Mouse (Mus musculus) midbrain, postnatal 0 days (tissue): ENCODE results near the gene Il21. TPM values are rescaled to one million over a fixed set of nuclear protein-coding genes. Genes with fewer than 3 reads are reported as not detected.

Experiments used
- ATAC-seq: fragments of 200-750 bp; cut with Nextera tagmentation; 2 replicates; pipeline ENCODE4 v1.8.0; 2017; ENCODE audit warnings: moderate number of reproducible peaks, mild to moderate bottlenecking, moderate TSS enrichment, moderate library complexity; ENCODE audit not compliant: low FRiP score
- DNase-seq: peaks from one replicate; pipeline ENCODE4 v3.0.0-alpha.2; 2015; ENCODE audit warnings: low spot score
- H3K27ac ChIP-seq: fragments of 300-500 bp; sonication (generic); 2 replicates; pipeline ENCODE4 v1.5.1; 2014; ENCODE audit warnings: low read depth, mild to moderate bottlenecking, low read length, mixed read lengths
- H3K27me3 ChIP-seq: fragments of 300-500 bp; sonication (generic); 2 replicates; pipeline ENCODE4 v1.6.1; 2014; ENCODE audit warnings: low read length, control low read depth, mixed read lengths; ENCODE audit not compliant: insufficient read depth
- H3K36me3 ChIP-seq: fragments of 300-500 bp; sonication (generic); 2 replicates; pipeline ENCODE4 v1.6.1; 2014; ENCODE audit warnings: low read length, control low read depth, mixed read lengths; ENCODE audit not compliant: insufficient read depth
- H3K4me1 ChIP-seq: fragments of 300-500 bp; sonication (generic); 2 replicates; pipeline ENCODE4 v1.6.1; 2014; ENCODE audit warnings: mild to moderate bottlenecking, control low read depth, antibody characterized with exemption, low read length, mixed read lengths; ENCODE audit not compliant: insufficient read depth
- H3K4me2 ChIP-seq: fragments of 300-500 bp; sonication (generic); 2 replicates; pipeline ENCODE4 v1.6.1; 2014; ENCODE audit warnings: low read depth, mild to moderate bottlenecking, low read length, mixed read lengths; ENCODE audit not compliant: poor library complexity, severe bottlenecking
- H3K4me3 ChIP-seq: fragments of 300-500 bp; sonication (generic); 2 replicates; pipeline ENCODE4 v1.5.1; 2014; ENCODE audit warnings: low read depth, mild to moderate bottlenecking, low read length, moderate library complexity
- H3K9ac ChIP-seq: fragments of 300-500 bp; sonication (generic); replicated peaks from 2 replicates; pipeline ENCODE4 v1.6.1; 2014; ENCODE audit warnings: mild to moderate bottlenecking, low read length, moderate library complexity, mixed read lengths; ENCODE audit not compliant: poor library complexity, severe bottlenecking
- H3K9me3 ChIP-seq: fragments of 300-500 bp; sonication (generic); 2 replicates; pipeline ENCODE4 v1.6.1; 2016; ENCODE audit warnings: low read length, control low read depth
- CTCF ChIP-seq: IDR thresholded peaks from 2 replicates; pipeline ENCODE4 v1.5.1; 2016; ENCODE audit warnings: antibody characterized with exemption, mild to moderate bottlenecking
- WGBS: fragments of 180-500 bp; shearing (Covaris S2); extraction: QIAGEN DNeasy Blood & Tissue Kit; methylation state at CpG from one replicate; pipeline ENCODE4 v1.1.7; 2014; 5-methylcytosine and 5-hydroxymethylcytosine counted together
- polyA plus RNA-seq: library from polyadenylated mRNA; unstranded; fragments of >200 nt; fragmentation: Nextera tagmentation; extraction: Ambion mirVana; gene quantifications from 2 replicates; pipeline ENCODE4 v1.2.1, GENCODE M21; 2015
- total RNA-seq: library from RNA; depleted of rRNA; stranded (reverse); fragments of >200 nt; gene quantifications from 2 replicates; pipeline ENCODE4 v1.2.3, GENCODE M21; 2014

Gene Il21
- total and polyA plus RNA-seq, 2 experiments from 2014 or later, result not detected

DNA sequence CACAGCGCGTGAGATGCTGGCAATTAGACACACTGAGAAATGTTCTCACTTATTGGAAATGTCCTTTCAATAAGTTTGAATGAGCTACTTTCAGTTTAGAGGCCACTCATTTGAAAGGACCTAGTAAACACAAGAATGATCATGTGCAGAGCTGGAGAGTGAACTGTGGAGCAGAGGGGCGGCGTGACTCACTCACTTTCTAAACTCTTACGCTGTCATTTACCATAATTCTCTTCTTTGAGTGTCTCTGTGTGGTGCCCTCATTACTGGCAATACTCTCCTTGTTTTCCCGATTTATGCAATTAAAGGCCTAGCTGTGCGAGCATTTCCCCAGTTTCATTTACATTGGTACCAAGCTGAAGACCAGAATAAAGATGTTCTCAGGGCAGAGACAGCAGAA lies 1.3 kb downstream of the Il21 start:
- Histone ChIP-seq H3K4me1 (no peaks in the 10 kb centered on the region), H3K9ac (no peak overlapping the region), H3K9me3 (no peaks in the 10 kb centered on the region), H3K36me3 (no peaks in the 10 kb centered on the region), H3K4me2 (no peak overlapping the region), H3K4me3 (no peak overlapping the region), H3K27ac (no peak overlapping the region), H3K27me3 (no peaks in the 10 kb centered on the region)
- 66% methylated on average over 7 of the region's 7 CpGs for WGBS
- no peak for TF ChIP-seq CTCF
- ATAC-seq (no peak), DNase-seq (no peak)

DNA sequence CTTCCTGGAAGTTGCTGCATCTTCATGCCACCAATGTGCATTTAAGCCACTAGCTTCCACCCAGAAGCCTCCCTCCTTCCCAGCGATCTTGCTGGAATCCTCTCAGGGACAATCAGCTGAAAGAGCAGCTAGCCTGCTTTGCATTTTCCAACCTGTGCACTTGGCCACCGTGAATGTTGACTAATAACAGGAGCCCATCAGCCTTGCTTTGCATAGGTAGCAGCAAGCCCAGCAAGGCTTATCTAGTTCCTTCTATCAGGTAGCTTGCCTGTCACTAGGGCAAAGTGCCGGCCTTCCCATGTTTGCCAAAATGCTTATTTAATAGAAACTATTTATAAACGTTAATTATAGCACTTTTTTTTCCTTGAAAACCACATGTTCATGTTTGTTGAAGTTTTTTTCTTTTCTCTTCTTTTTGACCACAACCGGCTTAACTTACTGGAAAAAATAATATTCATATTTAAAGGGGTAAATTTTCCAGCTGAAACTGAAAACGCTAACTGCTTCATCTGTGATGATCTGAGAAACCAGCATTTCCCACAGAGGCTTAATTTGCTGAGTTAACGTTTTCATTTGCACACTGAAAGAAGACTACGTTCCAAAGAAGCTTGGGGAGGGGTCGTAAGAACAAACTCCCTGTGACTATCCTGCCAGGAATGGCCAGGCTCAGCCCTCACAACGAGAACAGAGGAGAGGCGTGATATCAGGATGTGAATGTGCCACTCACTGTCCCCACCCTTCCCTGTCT lies 3.2 kb downstream of the Il21 start:
- Histone ChIP-seq H3K4me1 (no peaks in the 10 kb centered on the region), H3K36me3 (no peaks in the 10 kb centered on the region), H3K9ac (no peak overlapping the region), H3K4me2 (no peak overlapping the region), H3K9me3 (no peaks in the 10 kb centered on the region), H3K27ac (no peak overlapping the region), H3K4me3 (no peak overlapping the region), H3K27me3 (no peaks in the 10 kb centered on the region)
- DNase-seq (no peak), ATAC-seq (no peak)
- TF ChIP-seq CTCF, result no peak
- 51% methylated on average over 11 of the region's 11 CpGs for WGBS

- no peak overlapping the region for H3K27ac ChIP-seq
- no peaks in the 10 kb centered on the region for H3K27me3 ChIP-seq
- no peak overlapping the region for H3K4me3 ChIP-seq
- DNase-seq (no peak), ATAC-seq (no peak)
- no peak overlapping the region for H3K9ac ChIP-seq
- H3K4me1 ChIP-seq, result no peaks in the 10 kb centered on the region
- no peaks in the 10 kb centered on the region for H3K36me3 ChIP-seq
- H3K9me3 ChIP-seq, result no peaks in the 10 kb centered on the region
- TF ChIP-seq CTCF, result no peak
- H3K4me2 ChIP-seq, result no peak overlapping the region
- WGBS, result 95% methylated on average over 13 of the region's 13 CpGs
These were observed 7.3 kb downstream of the Il21 start for GRCm38 (mm10) chr3:37225124-37225523.

GRCm38 (mm10) chr3:37219071-37219470 lies 13.4 kb downstream of the Il21 start:
- no peak overlapping the region for H3K4me3 ChIP-seq
- H3K9me3 ChIP-seq, result no peaks in the 10 kb centered on the region
- no peak overlapping the region for H3K9ac ChIP-seq
- no peaks in the 10 kb centered on the region for H3K27me3 ChIP-seq
- no peaks in the 10 kb centered on the region for H3K4me1 ChIP-seq
- ATAC-seq (0 out of 2 replicates have a peak, but pooled peaks have one; percentile 34), DNase-seq (peak; percentile 61)
- no peaks in the 10 kb centered on the region for H3K36me3 ChIP-seq
- no peak overlapping the region for H3K4me2 ChIP-seq
- no peak overlapping the region for H3K27ac ChIP-seq
- WGBS, result 34% methylated on average over 4 of the region's 4 CpGs
- TF ChIP-seq CTCF, result peak; percentile 79

- H3K9me3 ChIP-seq, result no peaks in the 10 kb centered on the region
- DNase-seq (no peak), ATAC-seq (no peak)
- no peak overlapping the region for H3K27ac ChIP-seq
- 74% methylated on average over 8 of the region's 8 CpGs for WGBS
- no peak overlapping the region for H3K9ac ChIP-seq
- TF ChIP-seq CTCF, result no peak
- H3K4me1 ChIP-seq, result no peaks in the 10 kb centered on the region
- no peak overlapping the region for H3K4me2 ChIP-seq
- no peaks in the 10 kb centered on the region for H3K27me3 ChIP-seq
- no peak overlapping the region for H3K4me3 ChIP-seq
- H3K36me3 ChIP-seq, result no peaks in the 10 kb centered on the region
These were observed 27.1 kb downstream of the Il21 start for GRCm38 (mm10) chr3:37205226-37205800.

DNA sequence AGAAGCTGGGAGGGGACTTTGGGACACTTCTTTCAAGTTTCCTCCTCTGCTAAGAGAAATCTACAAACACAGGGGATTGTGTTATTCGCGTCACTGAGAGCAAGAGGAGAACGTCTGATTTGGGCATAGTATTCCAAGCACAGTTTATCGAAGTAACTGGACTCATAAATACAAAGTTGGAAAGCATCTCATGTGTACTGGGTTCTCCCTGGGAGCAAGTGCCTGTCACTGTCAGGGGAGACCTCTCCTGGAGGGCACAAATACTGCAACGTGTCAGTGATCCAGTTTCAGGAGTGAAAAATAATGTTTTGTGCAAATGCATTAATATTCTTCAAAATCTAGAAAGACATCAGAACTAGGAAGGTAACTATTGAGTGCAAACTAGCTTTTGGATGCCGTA lies 27.9 kb downstream of the Il21 start:
- Histone ChIP-seq H3K27me3 (no peaks in the 10 kb centered on the region), H3K9ac (peak overlapping the region; percentile 40; the same call in 1 of the 2 replicates), H3K27ac (no peak overlapping the region), H3K4me2 (peak overlapping the region; percentile 73), H3K4me1 (no peaks in the 10 kb centered on the region), H3K4me3 (peak overlapping the region; percentile 39), H3K36me3 (no peaks in the 10 kb centered on the region), H3K9me3 (no peaks in the 10 kb centered on the region)
- TF ChIP-seq CTCF, result peak; percentile 66
- DNase-seq, result peak; percentile 50
- no peak for ATAC-seq
- WGBS, result 23% methylated on average over 6 of the region's 6 CpGs
